Mouse (Mus musculus) spleen, postnatal 36 days (tissue): ENCODE measurements around the gene Lipe.
"Not testable (repeated sequence)": the region's sequence is repeated elsewhere in the genome, so short reads cannot be mapped to it uniquely, and the experiment has no call there.

ENCODE experiments used
- DNase-seq, 2 experiments: peaks; one replicate each; pipeline ENCODE4 v3.0.0; 2022; ENCODE audit warnings: low spot score in 2 of 2, mixed read lengths in 1 of 2

Gene Lipe

GRCm38 (mm10) chr7:25398610-25399009 is at the start of gene Lipe:
Gene Lipe (minus strand): TSS chr7:25398710.
- no peak for DNase-seq

GRCm38 (mm10) chr7:25440816-25441153 is 42.3 kb upstream of the Lipe start:
- no peak for DNase-seq

- DNase-seq: no peak
Observed at GRCm38 (mm10) chr7:25439978-25440815, 41.7 kb upstream of the Lipe start.

GRCm38 (mm10) chr7:25439124-25439822 is 40.8 kb upstream of the Lipe start:
- no peak for DNase-seq

- DNase-seq: peak in 1 of 2 experiments; percentile 33
Observed at GRCm38 (mm10) chr7:25436704-25437103, 38.2 kb upstream of the Lipe start.

GRCm38 (mm10) chr7:25436226-25436625 is 37.7 kb upstream of the Lipe start:
- DNase-seq: peak in 1 of 2 experiments; percentile 30

GRCm38 (mm10) chr7:25435546-25435851 is 37.0 kb upstream of the Lipe start:
- DNase-seq: peak; percentile 76 to 81

GRCm38 (mm10) chr7:25434654-25435545 is 36.4 kb upstream of the Lipe start:
- no peak for DNase-seq

- DNase-seq: no peak
Observed at GRCm38 (mm10) chr7:25433781-25434560, 35.5 kb upstream of the Lipe start.

- peak; percentile 70 to 74 for DNase-seq
Observed at GRCm38 (mm10) chr7:25433007-25433541, 34.6 kb upstream of the Lipe start.

- no peak for DNase-seq
Observed at GRCm38 (mm10) chr7:25432381-25432780, 33.9 kb upstream of the Lipe start.

GRCm38 (mm10) chr7:25429886-25430784 is 31.6 kb upstream of the Lipe start:
- DNase-seq: no peak

GRCm38 (mm10) chr7:25428321-25428720 is 29.8 kb upstream of the Lipe start:
- no peak for DNase-seq

- no peak for DNase-seq
Observed at GRCm38 (mm10) chr7:25427144-25427543, 28.6 kb upstream of the Lipe start.

GRCm38 (mm10) chr7:25426380-25426779 is 27.9 kb upstream of the Lipe start:
- DNase-seq: not testable (repeated sequence)

GRCm38 (mm10) chr7:25424429-25424828 is 25.9 kb upstream of the Lipe start:
- DNase-seq: peak; percentile 73 to 82

- DNase-seq: no peak
Observed at GRCm38 (mm10) chr7:25422286-25422841, 23.9 kb upstream of the Lipe start.

- DNase-seq: no peak
Observed at GRCm38 (mm10) chr7:25419943-25420342, 21.4 kb upstream of the Lipe start.

- DNase-seq: no peak
Observed at GRCm38 (mm10) chr7:25419536-25419935, 21.0 kb upstream of the Lipe start.

GRCm38 (mm10) chr7:25417597-25417996 is 19.1 kb upstream of the Lipe start:
- peak in 1 of 2 experiments; percentile 33 for DNase-seq
